Mouse (Mus musculus): ENCODE data around the gene Rabgap1. TPM values are rescaled to one million over a fixed set of nuclear protein-coding genes. Genes with fewer than 3 reads are reported as not detected.
"Not testable (repeated sequence)": the region's sequence is repeated elsewhere in the genome, so short reads cannot be mapped to it uniquely, and the experiment has no call there.

Rabgap1 gene
- 100 to 1,000 TPM; 101 to 103 TPM for total RNA-seq (2021)
- long read RNA-seq, full-length matches to known transcripts: 10 of 25 reads
- long read RNA-seq, partial matches to known transcripts: 5 of 25 reads
- long read RNA-seq, other reads (novel, unspliced or antisense): 10 of 25 reads

GRCm38 (mm10) chr2:37442611-37443591 lies at the start of gene Rabgap1, which contains the start of the genes Zbtb26 and Zbtb6:
Gene Rabgap1 (plus strand): TSS chr2:37443279.
Gene Zbtb26 (minus strand): TSS chr2:37443135.
Gene Zbtb6 (minus strand): TSS chr2:37443171.
- DNase-seq (ENCODE audit: low spot score in 2 of 2): peak; percentile 93 to 96

- DNase-seq (ENCODE audit: low spot score in 2 of 2): no peak
Measured at GRCm38 (mm10) chr2:37395539-37395938, 47.5 kb upstream of the Rabgap1 start.

- DNase-seq (ENCODE audit: low spot score in 2 of 2): no peak
Measured at GRCm38 (mm10) chr2:37421903-37422302, 21.2 kb upstream of the Rabgap1 start.

- DNase-seq (ENCODE audit: low spot score in 2 of 2): peak; percentile 93 to 94
Measured at GRCm38 (mm10) chr2:37422306-37423304, 20.5 kb upstream of the Rabgap1 start, which contains the start of gene Rc3h2. Gene Rc3h2 (minus strand): TSS chr2:37422903.

GRCm38 (mm10) chr2:37423671-37424070 lies 19.4 kb upstream of the Rabgap1 start:
- no peak for DNase-seq (ENCODE audit: low spot score in 2 of 2)

- peak; percentile 74 to 83 for DNase-seq (ENCODE audit: low spot score in 2 of 2)
Measured at GRCm38 (mm10) chr2:37430593-37431464, 12.2 kb upstream of the Rabgap1 start.

GRCm38 (mm10) chr2:37431609-37432008 lies 11.5 kb upstream of the Rabgap1 start:
- DNase-seq (ENCODE audit: low spot score in 2 of 2): no peak

- DNase-seq (ENCODE audit: low spot score in 2 of 2): peak; percentile 91 to 94
Measured at GRCm38 (mm10) chr2:37451667-37452375, 8.7 kb downstream of the Rabgap1 start.

GRCm38 (mm10) chr2:37452376-37452760 lies 9.3 kb downstream of the Rabgap1 start:
- DNase-seq (ENCODE audit: low spot score in 2 of 2): no peak

- DNase-seq (ENCODE audit: low spot score in 2 of 2): no peak
Measured at GRCm38 (mm10) chr2:37460707-37461106, 17.6 kb downstream of the Rabgap1 start.

- DNase-seq (ENCODE audit: low spot score in 2 of 2): no peak
Measured at GRCm38 (mm10) chr2:37466266-37466665, 23.2 kb downstream of the Rabgap1 start.

GRCm38 (mm10) chr2:37479559-37479958 lies 36.5 kb downstream of the Rabgap1 start:
- no peak for DNase-seq (ENCODE audit: low spot score in 2 of 2)

- no peak for DNase-seq (ENCODE audit: low spot score in 2 of 2)
Measured at GRCm38 (mm10) chr2:37480039-37480438, 37.0 kb downstream of the Rabgap1 start.

GRCm38 (mm10) chr2:37484165-37484564 lies 41.1 kb downstream of the Rabgap1 start:
- DNase-seq (ENCODE audit: low spot score in 2 of 2): no peak

- peak in 1 of 2 experiments; percentile 28 for DNase-seq (ENCODE audit: low spot score in 2 of 2)
Measured at GRCm38 (mm10) chr2:37485370-37485769, 42.3 kb downstream of the Rabgap1 start.

GRCm38 (mm10) chr2:37486408-37486807 lies 43.3 kb downstream of the Rabgap1 start:
- DNase-seq (ENCODE audit: low spot score in 2 of 2): no peak

GRCm38 (mm10) chr2:37488956-37489355 lies 45.9 kb downstream of the Rabgap1 start:
- DNase-seq (ENCODE audit: low spot score in 2 of 2): no peak

GRCm38 (mm10) chr2:37497321-37497720 lies 54.2 kb downstream of the Rabgap1 start:
- DNase-seq (ENCODE audit: low spot score in 2 of 2): no peak

GRCm38 (mm10) chr2:37505856-37506255 lies 62.8 kb downstream of the Rabgap1 start:
- not testable (repeated sequence) for DNase-seq (ENCODE audit: low spot score in 2 of 2)
